Mouse (Mus musculus) thymus, adult 2 months (tissue): ENCODE results near the gene Sptb. TPM values are rescaled to one million over a fixed set of nuclear protein-coding genes. Genes with fewer than 3 reads are reported as not detected.
A peak's percentile ranks its signal among the peaks of the same experiment; 100 is the strongest.

Experiments used
- DNase-seq: peaks from one replicate; pipeline ENCODE4 v3.0.0; 2021
- H3K27ac ChIP-seq: fragments of 200-500 bp; 2 replicates; pipeline ENCODE4 v1.5.1; 2012; ENCODE audit warnings: low read length, control low read depth; ENCODE audit not compliant: control insufficient read depth, insufficient read depth
- H3K27me3 ChIP-seq: fragments of 200-500 bp; 2 replicates; pipeline ENCODE4 v1.6.1; 2012; ENCODE audit warnings: mild to moderate bottlenecking, low read length, moderate library complexity, mixed read lengths; ENCODE audit not compliant: control insufficient read depth, insufficient read depth
- H3K36me3 ChIP-seq: fragments of 200-500 bp; 2 replicates; pipeline ENCODE4 v1.6.1; 2012; ENCODE audit warnings: mild to moderate bottlenecking, low read length, moderate library complexity; ENCODE audit not compliant: control insufficient read depth, insufficient read depth
- H3K4me1 ChIP-seq: fragments of 200-500 bp; replicated peaks from 2 replicates; pipeline ENCODE4 v1.6.1; 2012; ENCODE audit warnings: low read length; ENCODE audit not compliant: control insufficient read depth, insufficient read depth
- H3K4me3 ChIP-seq: fragments of 200-500 bp; 2 replicates; pipeline ENCODE4 v1.5.1; 2012; ENCODE audit warnings: mild to moderate bottlenecking, low read length, control low read depth, moderate library complexity; ENCODE audit not compliant: control insufficient read depth, insufficient read depth
- CTCF ChIP-seq: fragments of 200-500 bp; IDR thresholded peaks from 2 replicates; pipeline ENCODE4 v1.5.1; 2012; ENCODE audit warnings: mild to moderate bottlenecking, control low read depth, low read length, moderate library complexity, borderline replicate concordance; ENCODE audit not compliant: control insufficient read depth, poor library complexity, insufficient read depth; ENCODE audit errors: extremely low read depth
- POLR2A ChIP-seq: fragments of 200-500 bp; IDR thresholded peaks from 2 replicates; pipeline ENCODE4 v1.6.1; 2012; ENCODE audit warnings: mild to moderate bottlenecking, low read length, control low read depth, moderate library complexity; ENCODE audit not compliant: control insufficient read depth, poor library complexity, insufficient read depth; ENCODE audit errors: extremely low read depth
- WGBS: fragments of 180-500 bp; shearing (Covaris S2); methylation state at CpG from one replicate; pipeline ENCODE4 v1.1.7; 2018; 5-methylcytosine and 5-hydroxymethylcytosine counted together
- polyA plus RNA-seq: library from polyadenylated mRNA; depleted of rRNA; stranded (reverse); fragments of >200 nt; gene quantifications from 2 replicates; pipeline ENCODE4 v1.2.3, GENCODE M21; 2012

Sptb gene
- polyA plus RNA-seq, 1 experiment, result 3.0 TPM

- H3K4me1 ChIP-seq, result no peaks in the 10 kb centered on the region
- no peak for DNase-seq
- no peaks in the 10 kb centered on the region for H3K27me3 ChIP-seq
- TF ChIP-seq CTCF (no peak), POLR2A (no peak)
- H3K27ac ChIP-seq, result no peak overlapping the region
- H3K36me3 ChIP-seq, result no peaks in the 10 kb centered on the region
- H3K4me3 ChIP-seq, result no peak overlapping the region
- 83% methylated on average over 4 of the region's 4 CpGs for WGBS
These were observed 8.0 kb upstream of the Sptb start for GRCm38 (mm10) chr12:76718384-76718783.

GRCm38 (mm10) chr12:76709795-76710350 lies 474 bp downstream of the Sptb start:
- DNase-seq, result peak; percentile 84

DNA sequence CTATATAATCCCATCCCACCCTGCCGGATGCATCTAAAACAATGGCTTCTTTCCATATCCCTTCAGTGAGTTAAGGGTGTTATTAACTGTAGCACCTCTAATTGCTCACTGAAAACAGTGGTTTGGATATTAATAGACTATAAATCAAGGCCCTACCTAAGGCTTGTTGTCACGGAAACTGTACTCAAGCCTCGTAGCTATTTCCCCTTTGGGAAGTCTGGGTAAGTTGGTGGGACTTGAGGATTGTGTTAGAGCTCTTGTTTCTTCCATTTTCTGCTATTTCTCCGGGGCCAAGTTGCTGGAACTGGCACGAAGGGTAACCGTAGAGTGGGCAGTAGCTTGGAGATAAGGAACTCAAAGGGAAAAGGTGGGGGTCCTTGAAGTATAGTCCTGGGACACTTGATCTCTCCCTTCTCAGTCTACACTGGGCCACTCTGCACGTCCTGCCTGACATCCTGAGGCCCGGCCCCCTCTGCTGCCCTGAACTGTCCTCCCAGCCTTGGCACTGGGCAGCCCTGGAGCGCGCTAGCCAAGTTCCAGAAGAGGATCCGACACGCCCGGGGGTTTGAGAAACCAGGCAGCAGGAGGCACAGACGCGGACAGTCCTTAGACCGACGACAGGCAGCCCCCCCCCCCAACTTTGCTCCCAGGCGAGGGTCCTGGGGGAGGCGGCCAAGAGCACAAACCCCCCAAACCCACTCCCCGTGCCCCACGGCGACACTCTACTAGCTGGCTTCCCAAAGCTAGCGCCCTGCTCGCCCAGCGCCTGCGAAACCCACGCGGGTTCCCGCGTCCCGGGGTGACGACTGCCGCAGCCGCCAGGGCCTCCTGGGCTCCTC lies 1.2 kb downstream of the Sptb start:
- DNase-seq, result no peak
- Histone ChIP-seq H3K36me3 (no peaks in the 10 kb centered on the region), H3K27me3 (peaks cover 8% of the 10 kb centered on the region), H3K4me3 (peak overlapping the region; percentile 53), H3K4me1 (peaks cover 14% of the 10 kb centered on the region), H3K27ac (no peak overlapping the region)
- TF ChIP-seq POLR2A (no peak), CTCF (no peak)
- WGBS, result 12% methylated on average over 34 of the region's 34 CpGs

More at GRCm38 (mm10) chr12:76709795-76710350, 474 bp downstream of the Sptb start:
- H3K27me3 ChIP-seq, result peaks cover 8% of the 10 kb centered on the region
- TF ChIP-seq POLR2A (no peak), CTCF (0 out of 2 replicates have a peak, but pooled peaks have one; percentile 8)
- peak overlapping the region; percentile 53 for H3K4me3 ChIP-seq
- H3K4me1 ChIP-seq, result peaks cover 14% of the 10 kb centered on the region
- under 1% methylated on average over 53 of the region's 55 CpGs for WGBS
- H3K36me3 ChIP-seq, result no peaks in the 10 kb centered on the region
- no peak overlapping the region for H3K27ac ChIP-seq

- Histone ChIP-seq H3K36me3 (no peaks in the 10 kb centered on the region), H3K4me1 (peaks cover 14% of the 10 kb centered on the region), H3K4me3 (no peak overlapping the region), H3K27ac (no peak overlapping the region), H3K27me3 (peaks cover 8% of the 10 kb centered on the region)
- WGBS, result 89% methylated on average over 3 of the region's 3 CpGs
- no peak for DNase-seq
- TF ChIP-seq CTCF, result no peak
- TF ChIP-seq POLR2A, result no peak
These were observed 2.2 kb downstream of the Sptb start for GRCm38 (mm10) chr12:76708181-76708580.

- no peak overlapping the region for H3K4me3 ChIP-seq
- H3K36me3 ChIP-seq, result no peaks in the 10 kb centered on the region
- DNase-seq, result no peak
- TF ChIP-seq CTCF (no peak), POLR2A (no peak)
- H3K4me1 ChIP-seq, result peaks cover 10% of the 10 kb centered on the region
- H3K27ac ChIP-seq, result no peak overlapping the region
- WGBS, result 95% methylated on average over 13 of the region's 13 CpGs
- no peaks in the 10 kb centered on the region for H3K27me3 ChIP-seq
These were observed 13.9 kb downstream of the Sptb start for GRCm38 (mm10) chr12:76696380-76696935.

DNA sequence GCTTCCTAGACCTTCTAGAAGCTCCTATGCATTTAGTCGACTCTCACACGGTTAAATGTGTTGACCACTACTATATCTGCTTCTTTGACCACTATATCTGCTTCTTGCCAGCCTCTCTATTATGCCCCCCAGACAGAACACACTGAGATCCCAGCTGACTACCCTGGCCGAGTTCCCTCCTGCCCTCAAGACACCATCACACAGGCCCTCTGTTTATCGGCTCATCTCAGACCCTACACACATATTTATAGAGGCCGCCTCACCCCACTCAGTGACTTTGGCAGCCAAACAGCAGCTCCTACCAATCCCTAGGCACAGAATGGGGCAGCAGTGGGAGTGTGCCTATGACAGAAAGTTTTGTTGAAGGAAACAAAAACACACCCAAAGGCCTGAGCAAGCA lies 14.6 kb downstream of the Sptb start:
- DNase-seq, result no peak
- TF ChIP-seq POLR2A (no peak), CTCF (no peak)
- no peaks in the 10 kb centered on the region for H3K36me3 ChIP-seq
- WGBS, result 85% methylated on average over 5 of the region's 5 CpGs
- H3K4me1 ChIP-seq, result peaks cover 10% of the 10 kb centered on the region
- 0 out of 2 replicates have a peak overlapping the region, but pooled peaks have one; percentile 86 for H3K27ac ChIP-seq
- no peaks in the 10 kb centered on the region for H3K27me3 ChIP-seq
- H3K4me3 ChIP-seq, result no peak overlapping the region
